Mouse (Mus musculus): ENCODE measurements around the gene Kcnb1.

Gene Kcnb1

GRCm38 (mm10) chr2:167077199-167077962 lies 112.6 kb downstream of the Kcnb1 start:
- no peak for DNase-seq

DNA sequence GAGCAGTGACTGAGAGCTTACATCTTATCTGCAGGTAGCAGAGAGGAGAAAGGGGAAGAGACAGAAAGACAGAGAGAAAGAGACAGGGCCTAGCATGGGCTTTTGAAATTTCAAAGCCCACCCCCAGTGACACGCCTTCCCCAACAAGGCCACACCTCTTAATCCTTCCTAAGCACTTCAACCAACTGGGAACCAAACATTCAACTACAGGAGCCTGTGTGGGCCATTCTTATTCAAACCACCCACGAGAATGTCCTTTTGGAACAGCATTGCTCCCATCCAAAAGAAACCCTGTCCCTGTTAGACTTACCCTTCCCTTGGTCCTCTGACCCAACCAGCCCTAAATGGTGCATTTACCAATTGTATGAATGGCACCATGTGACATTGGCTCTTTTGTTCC lies 113.2 kb downstream of the Kcnb1 start:
- no peak for DNase-seq

DNA sequence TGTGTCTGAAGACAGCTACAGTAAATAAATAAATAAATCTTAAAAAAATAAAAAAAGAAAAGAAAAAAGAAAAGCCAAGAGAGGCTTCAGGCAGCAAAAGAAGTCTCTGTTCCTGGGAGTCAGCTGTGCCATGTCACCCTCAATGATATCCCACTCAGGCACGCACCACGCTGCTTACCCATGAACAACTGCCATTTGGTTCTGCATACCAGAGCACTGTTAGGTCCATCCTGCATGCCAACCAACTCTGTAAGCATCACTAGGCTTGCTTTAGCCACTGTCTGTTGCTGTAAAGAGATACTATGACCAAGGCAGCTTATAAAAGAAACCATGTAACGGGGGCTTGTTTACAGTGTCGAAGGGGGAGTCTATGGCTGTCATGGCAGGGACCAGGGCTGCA lies 113.6 kb downstream of the Kcnb1 start:
- no peak for DNase-seq

- DNase-seq: no peak
Measured at GRCm38 (mm10) chr2:167074587-167074986, 115.4 kb downstream of the Kcnb1 start.

- DNase-seq: peak; percentile 93
Measured at GRCm38 (mm10) chr2:167071641-167072601, 118.0 kb downstream of the Kcnb1 start.

DNA sequence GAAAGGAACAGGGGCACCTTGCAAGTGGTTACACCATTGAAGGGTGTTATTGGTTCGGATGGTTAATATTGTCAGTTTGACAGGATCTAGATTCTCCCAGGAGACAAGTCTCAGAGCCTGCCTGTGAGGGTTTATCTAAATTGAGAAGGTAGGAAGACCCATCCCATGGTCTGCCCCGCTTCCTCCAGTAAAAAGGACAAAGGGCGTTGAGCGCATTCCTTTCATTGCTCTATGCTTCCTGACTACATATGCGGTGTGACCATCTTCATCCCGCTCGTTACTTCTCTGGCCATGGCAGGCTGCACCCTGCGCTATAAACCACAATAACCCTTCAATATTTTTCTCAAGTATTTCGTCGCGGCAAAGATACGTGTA lies 118.7 kb downstream of the Kcnb1 start:
- DNase-seq: no peak

GRCm38 (mm10) chr2:167070341-167070740 lies 119.6 kb downstream of the Kcnb1 start:
- no peak for DNase-seq

GRCm38 (mm10) chr2:167067575-167067974 lies 122.4 kb downstream of the Kcnb1 start:
- DNase-seq: no peak

DNA sequence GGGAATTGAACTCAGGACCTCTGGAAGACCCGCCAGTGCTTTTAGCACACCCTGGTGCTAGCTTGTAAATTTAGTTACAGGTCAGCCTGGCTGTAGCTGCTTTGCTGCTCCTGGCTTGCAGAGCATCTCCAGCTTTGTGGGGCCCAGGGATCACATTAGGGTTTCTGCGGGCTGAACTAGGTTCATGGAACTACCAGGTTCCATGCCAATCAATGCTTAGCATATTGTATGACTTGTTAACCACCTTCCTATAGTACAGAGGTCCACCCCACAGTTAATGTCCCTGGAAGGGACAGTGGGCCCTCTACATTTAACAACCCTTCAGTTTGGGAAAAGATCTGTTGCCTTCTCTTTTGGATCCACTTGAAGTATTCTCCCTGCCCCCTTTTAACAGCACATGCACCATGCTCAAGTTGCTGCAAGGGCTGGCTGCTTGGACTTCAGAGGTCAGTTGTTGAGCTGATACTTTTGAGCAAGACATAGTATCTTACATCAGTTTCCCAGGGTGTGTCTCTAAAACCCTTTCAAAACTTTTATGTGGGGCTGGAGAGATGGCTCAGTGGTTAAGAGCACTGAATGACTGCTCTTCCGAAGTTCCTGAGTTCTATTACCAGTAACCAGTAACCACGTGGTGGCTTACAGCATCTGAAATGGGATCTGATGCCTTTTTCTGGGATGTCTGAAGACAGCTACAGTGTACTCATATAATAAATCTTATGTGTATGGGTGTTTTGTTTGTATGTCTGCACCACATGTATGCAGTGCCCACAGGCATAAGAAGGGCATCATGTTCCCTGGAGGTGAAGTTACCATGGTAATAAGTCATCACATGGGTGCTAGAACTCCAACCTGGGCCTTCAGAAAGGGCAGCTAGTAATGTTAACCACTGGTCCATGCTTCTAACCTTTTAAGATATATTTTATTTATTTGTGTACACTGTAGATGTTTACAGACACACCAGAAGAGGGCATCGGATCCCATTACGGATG lies 123.1 kb downstream of the Kcnb1 start:
- DNase-seq: no peak

GRCm38 (mm10) chr2:167066031-167066430 lies 123.9 kb downstream of the Kcnb1 start:
- DNase-seq: no peak

- DNase-seq: no peak
Measured at GRCm38 (mm10) chr2:167064601-167065295, 125.2 kb downstream of the Kcnb1 start.

DNA sequence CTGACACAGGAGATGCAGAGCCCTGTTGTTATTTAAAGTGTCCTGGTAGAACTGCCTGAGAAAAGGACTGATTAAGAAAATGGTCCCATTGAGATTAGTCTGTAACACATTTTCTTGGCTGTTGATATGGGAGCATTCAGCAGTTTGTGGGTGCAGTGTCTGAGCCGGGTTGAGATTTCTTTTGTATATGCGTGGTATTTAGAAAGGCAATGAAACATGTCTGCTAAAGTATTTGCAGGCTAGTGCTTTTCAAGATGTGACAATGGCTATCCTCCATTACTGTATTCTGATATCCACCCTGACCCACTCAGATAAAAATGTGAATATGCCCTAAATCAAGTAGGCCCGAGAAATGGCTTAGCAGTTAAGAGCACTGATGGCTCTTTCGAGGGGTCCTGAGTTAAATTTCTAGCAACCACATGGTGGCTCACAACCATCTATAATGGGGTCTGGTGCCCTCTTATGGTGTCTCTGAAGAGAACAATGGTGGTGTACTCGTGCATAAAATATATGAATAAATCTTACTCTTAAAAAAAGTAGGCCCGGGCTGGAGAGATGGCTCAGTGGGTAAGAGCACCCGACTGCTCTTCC lies 126.0 kb downstream of the Kcnb1 start:
- DNase-seq: peak; percentile 24

DNA sequence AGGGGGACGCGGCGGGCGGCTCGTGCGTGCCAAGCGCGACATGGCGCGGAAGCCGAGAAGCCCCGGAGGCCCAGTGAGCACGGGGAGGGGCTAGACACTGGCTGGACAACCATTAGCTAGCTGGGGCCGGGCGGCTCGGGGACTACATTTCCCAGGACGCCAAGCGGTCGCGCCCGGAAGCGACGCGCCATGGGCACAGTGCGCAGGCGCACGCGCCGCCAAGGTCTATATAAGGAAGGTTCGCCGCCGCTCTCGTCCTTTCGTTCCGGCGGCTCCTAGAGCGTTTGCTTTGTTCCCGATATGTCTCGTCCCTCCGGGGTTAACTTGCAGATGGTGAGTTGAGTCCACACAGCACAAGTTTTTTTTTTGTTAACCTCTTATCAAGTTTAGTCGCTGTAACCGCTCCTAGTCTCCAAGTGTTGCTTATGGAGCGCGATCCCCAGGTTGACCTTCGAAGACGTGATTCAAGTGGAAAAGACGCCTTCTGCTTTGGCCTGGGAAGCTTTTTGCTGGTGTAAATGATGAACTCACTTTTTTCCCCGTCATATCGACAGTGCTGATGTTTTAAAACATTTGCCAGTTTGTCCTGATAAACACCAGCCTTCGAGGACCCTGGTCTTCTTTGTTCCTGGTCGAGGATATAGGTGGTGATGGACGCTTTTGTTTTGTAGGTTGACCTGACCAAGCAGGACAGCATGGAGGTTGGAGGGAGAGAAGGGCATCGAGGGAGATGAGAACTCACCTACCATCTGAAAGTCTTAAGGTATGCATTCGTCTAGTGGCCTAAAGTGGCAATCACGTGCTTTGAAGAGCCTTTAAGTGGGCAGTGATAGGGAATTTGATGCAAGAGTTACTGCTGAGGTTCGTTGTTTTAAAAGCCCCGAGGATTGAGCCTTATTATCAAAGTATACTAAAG lies 126.7 kb downstream of the Kcnb1 start, which contains the start of gene Znfx1:
TSS of gene Znfx1 (minus strand) at position 51 of the 916 bp plus-strand sequence.
- DNase-seq: peak; percentile 97

- peak; percentile 96 for DNase-seq
Measured at GRCm38 (mm10) chr2:167062497-167062911, 127.5 kb downstream of the Kcnb1 start.

GRCm38 (mm10) chr2:167061381-167062034 lies 128.4 kb downstream of the Kcnb1 start:
- peak; percentile 31 for DNase-seq

- no peak for DNase-seq
Measured at GRCm38 (mm10) chr2:167060761-167061160, 129.2 kb downstream of the Kcnb1 start.

DNA sequence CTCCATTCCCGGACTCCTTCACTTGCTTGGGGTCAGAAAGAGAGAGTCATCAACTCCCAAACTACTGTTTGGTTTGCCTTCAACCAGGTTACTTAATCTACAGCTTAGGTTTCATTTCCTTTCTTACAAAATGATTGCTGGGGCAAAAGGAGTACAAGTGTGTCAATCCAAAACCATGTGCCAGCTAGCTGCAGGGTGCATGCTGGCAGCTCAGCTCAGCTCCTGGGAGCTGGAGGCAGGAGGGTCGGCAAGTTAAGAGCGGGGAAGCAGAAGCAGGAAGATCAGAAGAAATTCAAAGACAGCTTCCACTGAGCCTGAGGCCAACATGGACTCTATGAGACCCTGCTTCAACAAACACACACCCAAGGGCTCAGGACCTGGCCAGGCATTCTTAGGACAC lies 129.6 kb downstream of the Kcnb1 start:
- no peak for DNase-seq

GRCm38 (mm10) chr2:167059960-167060359 lies 130.0 kb downstream of the Kcnb1 start:
- no peak for DNase-seq

- no peak for DNase-seq
Measured at GRCm38 (mm10) chr2:167059536-167059935, 130.4 kb downstream of the Kcnb1 start.
